Mouse (Mus musculus) myocyte (in vitro differentiated cells): Measurements from ENCODE around the gene Asap2. TPM values are rescaled to one million over a fixed set of nuclear protein-coding genes. Genes with fewer than 3 reads are reported as not detected.

Experiments
- H3K27me3 ChIP-seq: one replicate; pipeline ENCODE4 v1.6.1; 2011; ENCODE audit not compliant: control insufficient read depth, insufficient read depth, insufficient read length
- H3K36me3 ChIP-seq: one replicate; pipeline ENCODE4 v1.6.1; 2011; ENCODE audit not compliant: control insufficient read depth, insufficient read depth
- H3K4me2 ChIP-seq: one replicate; pipeline ENCODE4 v1.6.1; 2011; ENCODE audit warnings: low read depth, control low read depth
- H3K4me3 ChIP-seq: one replicate; pipeline ENCODE4 v1.5.1; 2011; ENCODE audit warnings: mild to moderate bottlenecking, control low read depth, moderate library complexity
- H3K79me2 ChIP-seq: one replicate; pipeline ENCODE4 v1.6.1; 2011; ENCODE audit not compliant: control insufficient read depth, insufficient read depth
- H3ac ChIP-seq: one replicate; pipeline ENCODE4 v1.6.1; 2011; ENCODE audit not compliant: control insufficient read depth, insufficient read length
- CEBPB ChIP-seq: IDR thresholded peaks from 2 replicates; pipeline ENCODE4 v1.6.1; 2011; ENCODE audit warnings: mild to moderate bottlenecking, moderate library complexity; ENCODE audit not compliant: poor library complexity, insufficient read depth, severe bottlenecking
- E2F4 ChIP-seq: IDR thresholded peaks from one replicate; pipeline ENCODE4 v1.6.1; 2011; ENCODE audit warnings: mild to moderate bottlenecking, control low read depth, moderate library complexity; ENCODE audit not compliant: insufficient read depth
- MAX ChIP-seq: IDR thresholded peaks from one replicate; pipeline ENCODE4 v1.6.1; 2011; ENCODE audit warnings: low read depth, mild to moderate bottlenecking, control low read depth
- MYOD1 ChIP-seq, 3 experiments: IDR thresholded peaks; one replicate each; pipeline ENCODE4 v1.6.1; 2011; ENCODE audit warnings: control low read depth in 2 of 3, low read depth in 2 of 3, mild to moderate bottlenecking in 2 of 3, moderate library complexity in 1 of 3; ENCODE audit not compliant: insufficient read length in 2 of 3, control insufficient read depth in 1 of 3
- MYOG ChIP-seq, 3 experiments: IDR thresholded peaks; one replicate each; pipeline ENCODE4 v1.6.1; 2011; ENCODE audit warnings: control low read depth in 2 of 3, low read depth in 2 of 3, mild to moderate bottlenecking in 2 of 3; ENCODE audit not compliant: insufficient read length in 2 of 3, control insufficient read depth in 1 of 3, insufficient read depth in 1 of 3
- POLR2A ChIP-seq: IDR thresholded peaks from one replicate; pipeline ENCODE4 v1.6.1; 2011; ENCODE audit warnings: low read depth, mild to moderate bottlenecking, control low read depth, moderate library complexity; ENCODE audit not compliant: insufficient read length
- POLR2AphosphoS2 ChIP-seq: IDR thresholded peaks from one replicate; pipeline ENCODE4 v1.6.1; 2011; ENCODE audit warnings: low read depth, control low read depth; ENCODE audit not compliant: insufficient read length
- REST ChIP-seq: IDR thresholded peaks from one replicate; pipeline ENCODE4 v1.6.1; 2011; ENCODE audit warnings: mild to moderate bottlenecking, control low read depth, moderate library complexity; ENCODE audit not compliant: insufficient read depth, insufficient read length
- SRF ChIP-seq: IDR thresholded peaks from one replicate; pipeline ENCODE4 v1.6.1; 2011; ENCODE audit warnings: low read depth; ENCODE audit not compliant: control insufficient read depth, insufficient read length
- TCF12 ChIP-seq: IDR thresholded peaks from one replicate; pipeline ENCODE4 v1.6.1; 2011; ENCODE audit warnings: mild to moderate bottlenecking, control low read depth; ENCODE audit not compliant: poor library complexity, insufficient read depth, severe bottlenecking
- TCF3 ChIP-seq: IDR thresholded peaks from one replicate; pipeline ENCODE4 v1.6.1; 2011; ENCODE audit warnings: low read depth, control low read depth; ENCODE audit not compliant: insufficient read length
- USF1 ChIP-seq: IDR thresholded peaks from one replicate; pipeline ENCODE4 v1.6.1; 2011; ENCODE audit warnings: low read depth, mild to moderate bottlenecking, control low read depth, moderate library complexity
- polyA plus RNA-seq: library from polyadenylated mRNA; unstranded; fragments of >200 nt; fragmentation: generic; extraction: Trizol; gene quantifications from one replicate; pipeline ENCODE4 v1.2.1, GENCODE M21; 2012; ENCODE audit warnings: missing spikeins

Asap2 gene
- polyA plus RNA-seq, 1 experiment: 3.2 TPM

DNA sequence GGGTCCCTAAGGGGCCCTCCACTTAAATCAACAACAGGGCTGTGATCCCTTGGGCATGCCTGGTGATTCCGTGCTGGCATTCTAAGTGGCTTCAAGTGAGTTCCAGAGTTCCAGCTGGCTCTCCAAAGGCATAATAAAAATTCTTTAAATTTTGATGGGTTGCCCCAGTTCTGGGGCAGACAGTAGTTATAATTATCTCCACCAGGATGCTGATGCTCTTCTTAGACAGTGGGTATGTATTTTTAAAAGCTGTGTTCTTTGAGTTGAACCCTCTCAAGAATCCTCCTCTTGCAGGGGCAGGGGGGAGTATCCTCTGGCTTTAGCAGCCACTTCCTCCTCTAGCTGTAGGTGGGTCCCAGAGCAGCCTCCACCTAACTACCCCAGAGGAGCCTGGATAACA is 230.3 kb downstream of the Asap2 start:
- TF ChIP-seq MYOD1 (IDR thresholded peaks at IDR 0.05; ENCODE audit: control insufficient read depth in 1 of 3, insufficient read length in 2 of 3, low read depth in 2 of 3) (no peak), SRF (no peak), E2F4 (no peak), POLR2A (no peak), USF1 (no peak), TCF12 (no peak), CEBPB (no peak), POLR2AphosphoS2 (no peak), TCF3 (no peak), REST (no peak), MAX (no peak), MYOG (IDR thresholded peaks at IDR 0.05; ENCODE audit: control insufficient read depth in 1 of 3, insufficient read depth in 1 of 3, insufficient read length in 2 of 3, low read depth in 2 of 3) (no peak)
- Histone ChIP-seq H3K79me2 (no peaks in the 10 kb centered on the region), H3K36me3 (no peaks in the 10 kb centered on the region), H3K4me3 (no peak overlapping the region), H3K4me2 (no peak overlapping the region), H3ac (no peak overlapping the region), H3K27me3 (no peaks in the 10 kb centered on the region)

DNA sequence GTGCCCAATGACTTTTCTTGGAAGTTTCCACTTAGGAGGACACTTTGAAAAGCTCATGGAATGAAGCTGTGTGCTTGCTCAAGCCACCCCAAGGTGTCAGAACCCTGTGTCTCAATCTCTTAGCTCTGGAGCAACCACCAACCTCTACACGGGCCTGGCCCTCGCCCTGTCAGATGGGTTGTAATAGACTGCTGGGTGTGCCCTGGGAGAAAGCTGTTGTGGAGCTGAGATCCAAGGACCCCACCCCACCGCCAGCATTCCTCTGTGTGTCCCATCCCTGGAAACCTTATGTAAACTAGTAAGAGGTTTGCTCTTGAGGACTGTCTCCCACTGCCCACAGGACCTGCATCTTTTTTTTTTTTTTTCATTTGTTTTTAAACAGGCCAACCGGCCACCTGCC is 233.7 kb downstream of the Asap2 start:
- no peak overlapping the region for H3K4me2 ChIP-seq
- TF ChIP-seq USF1: no peak
- TF ChIP-seq REST: no peak
- no peak for TF ChIP-seq CEBPB
- TF ChIP-seq E2F4: no peak
- no peak for TF ChIP-seq SRF
- H3K79me2 ChIP-seq: no peaks in the 10 kb centered on the region
- H3K4me3 ChIP-seq: no peak overlapping the region
- H3K27me3 ChIP-seq: no peaks in the 10 kb centered on the region
- H3ac ChIP-seq: no peak overlapping the region
- H3K36me3 ChIP-seq: no peaks in the 10 kb centered on the region

DNA sequence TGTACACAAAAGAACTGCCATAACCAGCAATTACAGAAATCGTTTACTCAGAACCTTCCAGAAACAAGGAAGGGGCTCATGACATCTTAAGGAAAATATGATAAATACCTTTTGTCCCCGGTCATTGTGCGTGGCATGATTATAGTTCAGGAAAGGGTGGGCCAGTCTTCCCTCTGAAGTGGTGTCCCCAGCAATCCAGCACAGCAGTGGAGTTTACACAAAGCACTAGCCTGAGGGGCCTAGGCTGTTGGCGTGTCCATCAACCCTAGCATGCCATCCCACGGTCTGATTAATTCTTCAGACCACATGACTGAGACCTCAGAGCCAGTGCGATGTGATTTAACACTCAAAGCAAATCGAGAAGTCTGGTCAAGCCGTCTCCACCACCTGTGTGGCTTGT is 235.1 kb downstream of the Asap2 start:
- no peaks in the 10 kb centered on the region for H3K36me3 ChIP-seq
- H3ac ChIP-seq: no peak overlapping the region
- no peak for TF ChIP-seq TCF12
- no peak for TF ChIP-seq MYOD1 (IDR thresholded peaks at IDR 0.05; ENCODE audit: control insufficient read depth in 1 of 3, insufficient read length in 2 of 3, low read depth in 2 of 3)
- TF ChIP-seq CEBPB: no peak
- TF ChIP-seq E2F4: no peak
- TF ChIP-seq MYOG (IDR thresholded peaks at IDR 0.05; ENCODE audit: control insufficient read depth in 1 of 3, insufficient read depth in 1 of 3, insufficient read length in 2 of 3, low read depth in 2 of 3): no peak
- no peak for TF ChIP-seq SRF
- no peak for TF ChIP-seq MAX
- no peak for TF ChIP-seq POLR2A
- TF ChIP-seq USF1: no peak
- no peak for TF ChIP-seq REST
- no peak for TF ChIP-seq POLR2AphosphoS2
- TF ChIP-seq TCF3: no peak
- H3K4me2 ChIP-seq: no peak overlapping the region
- H3K79me2 ChIP-seq: no peaks in the 10 kb centered on the region
- H3K27me3 ChIP-seq: no peaks in the 10 kb centered on the region
- no peak overlapping the region for H3K4me3 ChIP-seq

DNA sequence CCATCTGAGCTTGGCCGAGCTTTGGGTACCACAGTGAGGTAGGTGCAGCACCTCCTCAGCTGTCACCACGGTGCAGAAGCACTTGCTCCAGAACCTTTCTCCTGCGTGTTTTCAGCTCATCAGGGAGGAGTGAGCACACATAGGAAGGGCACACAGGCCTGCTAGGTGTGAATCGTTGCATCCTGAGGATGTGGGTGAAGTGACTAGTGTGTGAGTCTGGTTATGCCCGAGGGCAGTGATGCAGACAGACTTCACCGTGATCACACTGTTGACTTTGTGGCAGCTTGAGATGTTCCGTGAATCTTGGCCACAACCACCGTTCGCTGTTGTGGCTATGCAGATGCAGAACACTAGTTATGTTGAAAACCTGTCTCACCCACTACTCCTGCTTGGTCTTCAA is 236.1 kb downstream of the Asap2 start:
- no peak for TF ChIP-seq CEBPB
- TF ChIP-seq SRF: no peak
- TF ChIP-seq USF1: no peak
- TF ChIP-seq E2F4: no peak
- TF ChIP-seq POLR2A: no peak
- no peak for TF ChIP-seq REST
- TF ChIP-seq MYOD1 (IDR thresholded peaks at IDR 0.05; ENCODE audit: control insufficient read depth in 1 of 3, insufficient read length in 2 of 3, low read depth in 2 of 3): no peak
- TF ChIP-seq POLR2AphosphoS2: no peak
- no peak for TF ChIP-seq MYOG (IDR thresholded peaks at IDR 0.05; ENCODE audit: control insufficient read depth in 1 of 3, insufficient read depth in 1 of 3, insufficient read length in 2 of 3, low read depth in 2 of 3)
- TF ChIP-seq TCF3: no peak
- H3K79me2 ChIP-seq: no peaks in the 10 kb centered on the region
- no peaks in the 10 kb centered on the region for H3K36me3 ChIP-seq
- no peaks in the 10 kb centered on the region for H3K27me3 ChIP-seq
- no peak overlapping the region for H3K4me3 ChIP-seq
- H3ac ChIP-seq: no peak overlapping the region
- H3K4me2 ChIP-seq: peak overlapping the region; percentile 31
